Mouse (Mus musculus) stomach, adult 2 months (tissue): ENCODE measurements around the gene Plekhj1. TPM values are rescaled to one million over a fixed set of nuclear protein-coding genes. Genes with fewer than 3 reads are reported as not detected.

Experiments used
- polyA plus RNA-seq: library from polyadenylated mRNA; depleted of rRNA; stranded (reverse); fragments of >200 nt; gene quantifications from 2 replicates; pipeline ENCODE4 v1.2.3, GENCODE M21; 2012; rRNA removed

The Plekhj1 gene
- 26.0 and 33.2 TPM in 2 replicates for polyA plus RNA-seq

GRCm38 (mm10) chr10:80798150-80799006 lies at the start of gene Plekhj1, which contains the start of gene Sf3a2:
Gene Plekhj1, minus strand, starts transcription at chr10:80798626.
Gene Sf3a2, plus strand, starts transcription at chr10:80798198.

GRCm38 (mm10) chr10:80843931-80844547 lies 45.6 kb upstream of the Plekhj1 start, which contains the start of gene Lingo3:
Gene Lingo3, minus strand, starts transcription at chr10:80844039.

GRCm38 (mm10) chr10:80826151-80827062 lies 28.0 kb upstream of the Plekhj1 start, which contains the start of gene Oaz1:
Gene Oaz1, plus strand, starts transcription at chr10:80826656.

GRCm38 (mm10) chr10:80813366-80813765 lies 14.9 kb upstream of the Plekhj1 start, which contains the start of gene Jsrp1:
Gene Jsrp1, minus strand, starts transcription at chr10:80813498.

GRCm38 (mm10) chr10:80804916-80805315 lies 6.5 kb upstream of the Plekhj1 start, which contains the start of gene Amh:
Gene Amh, plus strand, starts transcription at chr10:80805243.

GRCm38 (mm10) chr10:80754594-80755290 lies 43.7 kb downstream of the Plekhj1 start, which contains the start of gene Dot1l:
Gene Dot1l, plus strand, starts transcription at chr10:80755206.

Other genes starting within 250 kb of the Plekhj1 start
- gene Rexo1, start 237.1 kb downstream of the Plekhj1 start, polyA plus RNA-seq = 24.4 and 24.8 TPM in 2 replicates
- 17.2 and 26.0 TPM in 2 replicates for gene Klf16, start 221.3 kb downstream of the Plekhj1 start, polyA plus RNA-seq
- 263 and 463 TPM in 2 replicates for gene Abhd17a, start 208.3 kb downstream of the Plekhj1 start, polyA plus RNA-seq
- gene Scamp4, start 195.8 kb downstream of the Plekhj1 start, polyA plus RNA-seq = 91.7 and 103 TPM in 2 replicates
- 10.5 and 14.2 TPM in 2 replicates for gene Adat3, start 195.7 kb downstream of the Plekhj1 start, polyA plus RNA-seq
- 0.62 and 1.2 TPM in 2 replicates for gene Gm49322, start 192.6 kb downstream of the Plekhj1 start, polyA plus RNA-seq
- 114 and 151 TPM in 2 replicates for gene Csnk1g2, start 175.8 kb downstream of the Plekhj1 start, polyA plus RNA-seq
- gene Btbd2, start 141.6 kb downstream of the Plekhj1 start, polyA plus RNA-seq = 38.9 and 41.5 TPM in 2 replicates
- gene Mknk2, start 120.5 kb downstream of the Plekhj1 start, polyA plus RNA-seq = 165 and 210 TPM in 2 replicates
- 15.0 and 20.9 TPM in 2 replicates for gene Mob3a, start 96.6 kb downstream of the Plekhj1 start, polyA plus RNA-seq
- 30.1 and 36.5 TPM in 2 replicates for gene Izumo4, start 96.4 kb downstream of the Plekhj1 start, polyA plus RNA-seq
- gene Ap3d1, start 56.4 kb downstream of the Plekhj1 start, polyA plus RNA-seq = 53.8 and 63.4 TPM in 2 replicates
- 20.4 and 21.6 TPM in 2 replicates for gene Dot1l, start 43.4 kb downstream of the Plekhj1 start, polyA plus RNA-seq
- gene Sf3a2, start 428 bp downstream of the Plekhj1 start, polyA plus RNA-seq = 28.3 and 33.0 TPM in 2 replicates
- gene Amh, start 6.6 kb upstream of the Plekhj1 start, polyA plus RNA-seq = 11.5 and 23.8 TPM in 2 replicates
- gene Jsrp1, start 14.9 kb upstream of the Plekhj1 start, polyA plus RNA-seq = 2.5 and 3.3 TPM in 2 replicates
- gene Oaz1, start 28.0 kb upstream of the Plekhj1 start, polyA plus RNA-seq = 614 and 821 TPM in 2 replicates
- 0.53 and 0.84 TPM in 2 replicates for gene Lingo3, start 45.4 kb upstream of the Plekhj1 start, polyA plus RNA-seq
- 58.8 and 71.4 TPM in 2 replicates for gene Lsm7, start 56.6 kb upstream of the Plekhj1 start, polyA plus RNA-seq
- gene Sppl2b, start 56.6 kb upstream of the Plekhj1 start, polyA plus RNA-seq = 48.6 and 56.7 TPM in 2 replicates
- 19.4 and 39.8 TPM in 2 replicates for gene Tmprss9, start 73.2 kb upstream of the Plekhj1 start, polyA plus RNA-seq
- gene Timm13, start 102.3 kb upstream of the Plekhj1 start, polyA plus RNA-seq = 106 and 120 TPM in 2 replicates
- 15.5 and 17.3 TPM in 2 replicates for gene Lmnb2, start 119.6 kb upstream of the Plekhj1 start, polyA plus RNA-seq
- gene Gadd45b, start 131.4 kb upstream of the Plekhj1 start, polyA plus RNA-seq = 13.8 and 21.5 TPM in 2 replicates
- 0.71 and 1.1 TPM in 2 replicates for gene Gng7, start 216.3 kb upstream of the Plekhj1 start, polyA plus RNA-seq
- 0.29 and 0.37 TPM in 2 replicates for gene Diras1, start 227.0 kb upstream of the Plekhj1 start, polyA plus RNA-seq
- 18.5 and 21.8 TPM in 2 replicates for gene Slc39a3, start 238.8 kb upstream of the Plekhj1 start, polyA plus RNA-seq